ENCODE assay signal across 27 mouse cellular contexts in the genomic region with DNA sequence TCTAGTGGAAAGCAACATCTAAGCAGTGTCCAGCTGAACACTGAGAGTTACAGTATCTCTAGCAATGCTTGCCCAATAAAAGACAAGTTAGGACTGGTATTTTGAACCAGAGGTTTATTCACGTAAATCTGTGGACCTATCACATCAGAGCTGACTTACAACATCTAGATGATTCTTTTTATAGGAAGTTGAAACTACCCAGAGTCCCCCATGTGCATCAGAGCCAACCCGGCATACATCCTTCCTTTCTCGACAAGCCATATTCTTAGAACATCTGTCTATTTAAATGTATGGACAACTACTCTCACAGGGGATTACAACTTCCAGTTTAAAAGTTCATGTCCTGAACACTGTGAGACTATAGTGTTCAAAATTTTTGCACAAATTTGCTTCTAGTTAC.
DNase-seq lines count a peak whose midpoint lies in the region; ATAC-seq and TF ChIP-seq lines count a peak whose summit lies in the region.
"Had no signal": no experiment of that assay in that cellular context is flagged by ENCODE, and none has a peak within 500 bp of the region (broad histone marks: within the 10 kb centered on the region; RNA-seq: fewer than 3 reads in every experiment).

No protein-coding gene starts in this region.

- DNase-seq in spleen, adult 2 months (ENCODE audit: low read depth in 1 of 2, low spot score in 2 of 2) = peak; percentile 5 to 17
- no peak for DNase-seq in spleen, postnatal 10 days (ENCODE audit: low spot score in 2 of 2)
- DNase-seq in B cell, adult 2 months = peak; percentile 11 to 23
- DNase-seq in embryo, embryonic 10.5 days (ENCODE audit: low spot score) = no peak
- no peak for DNase-seq in layer of hippocampus, postnatal 36 days
- DNase-seq: adrenal gland, adult 8-10 months; adrenal gland, postnatal 14 days; adrenal gland, postnatal 36 days; cerebellum, adult 11-12 months; cerebellum, adult 2 months; cerebellum, adult 9-10 months; cerebellum, postnatal 10 days; cerebellum, postnatal 25 days; embryo, embryonic 11 days; forebrain, postnatal 0 days had no signal

- H3K27ac ChIP-seq in spleen, adult 2 months (ENCODE audit: insufficient read depth, low read length) = no peak overlapping the region
- H3K27ac ChIP-seq: embryonic facial prominence, embryonic 13.5 days; embryonic facial prominence, embryonic 15.5 days; forebrain, embryonic 10.5 days; forebrain, embryonic 12.5 days had no signal

- TF ChIP-seq CTCF in spleen, adult 2 months (IDR thresholded peaks at IDR 0.05; ENCODE audit: extremely low read depth, insufficient read depth, insufficient read length, insufficient replicate concordance) = no peak

- H3K36me3 ChIP-seq in spleen, adult 2 months (ENCODE audit: control insufficient read depth, insufficient read depth, low read length) = no peaks in the 10 kb centered on the region
- H3K36me3 ChIP-seq: embryonic facial prominence, embryonic 13.5 days; embryonic facial prominence, embryonic 15.5 days; forebrain, embryonic 10.5 days; forebrain, embryonic 12.5 days; G1E had no signal

- 38% methylated on average over 3 of the region's 3 CpGs for WGBS in spleen, adult 2 months

- no peaks in the 10 kb centered on the region for H3K4me1 ChIP-seq in spleen, adult 2 months (ENCODE audit: control insufficient read depth, insufficient read depth, insufficient read length)
- H3K4me1 ChIP-seq: embryonic facial prominence, embryonic 13.5 days; embryonic facial prominence, embryonic 15.5 days; forebrain, embryonic 10.5 days; forebrain, embryonic 12.5 days had no signal

- no peaks in the 10 kb centered on the region for H3K27me3 ChIP-seq in spleen, adult 2 months (ENCODE audit: control insufficient read depth, insufficient read depth, low read length)
- H3K27me3 ChIP-seq: CH12.LX; embryonic facial prominence, embryonic 13.5 days; embryonic facial prominence, embryonic 15.5 days; forebrain, embryonic 12.5 days had no signal

- H3K4me3 ChIP-seq in spleen, adult 2 months (ENCODE audit: extremely low read depth, insufficient read depth, insufficient read length) = no peak overlapping the region
- H3K4me3 ChIP-seq: embryonic facial prominence, embryonic 13.5 days; embryonic facial prominence, embryonic 15.5 days; erythroblast, embryonic 14.5 days; forebrain, embryonic 10.5 days; forebrain, embryonic 12.5 days had no signal

- TF ChIP-seq POLR2A in spleen, adult 2 months (IDR thresholded peaks at IDR 0.05; ENCODE audit: low read depth, low read length) = no peak

- ATAC-seq in neutrophil, adult 5-6 weeks (ENCODE audit: extremely low read depth, insufficient number of reproducible peaks, low FRiP score, poor library complexity, severe bottlenecking) = peak; percentile 55; the same call in 1 of the 2 replicates
- ATAC-seq: activated CD4-positive, CD25-positive, alpha-beta regulatory T cell, adult 4 months; CD4-positive, CD25-positive, alpha-beta regulatory T cell, adult 4 months; forebrain, embryonic 14.5 days; forebrain, postnatal 0 days; Patski had no signal

Comparison
In these comparisons a context has a peak if more than half of its experiments do, and no peak if none do; other contexts are left out.
1. DNase-seq: peak in spleen, adult 2 months (2 of 2) and B cell, adult 2 months (2 of 2); none in spleen, postnatal 10 days (0 of 2), embryo, embryonic 10.5 days (single experiment) and layer of hippocampus, postnatal 36 days (0 of 2).